Mouse (Mus musculus) ES-E14 (cell line): ENCODE measurements at regions not wholly inside any gene's neighbourhood (a gene's known extent, or its start where the extent isn't known, plus 50 kb on each side); places are given as distances from the start of the nearest gene placed in this dataset.

Experiments
- HCFC1 ChIP-seq: IDR thresholded peaks from 2 replicates; pipeline ENCODE4 v1.6.1; 2012; ENCODE audit warnings: low read length, inconsistent platforms, borderline replicate concordance; ENCODE audit not compliant: insufficient read depth
- ZC3H11A ChIP-seq: IDR thresholded peaks from 2 replicates; pipeline ENCODE4 v1.6.1; 2012; ENCODE audit warnings: low read depth, mild to moderate bottlenecking, inconsistent platforms, low read length, borderline replicate concordance

- TF ChIP-seq ZC3H11A (no peak), HCFC1 (no peak)
Measured at GRCm38 (mm10) chr8:83810651-83811050, 69.5 kb upstream of the Adgre5 start.
